Comparison of ENCODE assay signal across 9 mouse cellular contexts in the genomic region with DNA sequence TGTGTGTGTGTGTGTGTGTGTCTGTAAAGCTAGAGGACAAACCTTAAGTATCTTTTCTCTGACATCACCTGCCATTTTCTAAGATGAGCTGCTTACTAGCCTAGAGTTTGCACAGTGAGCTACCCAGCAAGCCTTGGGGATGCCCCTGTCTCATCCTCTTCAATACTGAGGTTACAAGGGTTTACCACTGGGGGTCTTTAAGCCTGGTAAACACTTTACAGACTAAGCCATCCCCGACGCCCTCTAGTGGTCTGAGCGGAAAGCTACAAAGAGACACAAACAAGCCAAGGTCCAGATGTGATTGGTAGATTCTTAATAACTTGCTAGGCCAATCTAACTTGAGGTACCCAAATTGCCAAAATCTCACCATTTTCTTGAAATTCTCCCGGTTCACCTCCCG.
DNase-seq lines count a peak whose midpoint lies in the region; ATAC-seq and TF ChIP-seq lines count a peak whose summit lies in the region.
"Had no signal": no experiment of that assay in that cellular context is flagged by ENCODE, and none has a peak within 500 bp of the region (broad histone marks: within the 10 kb centered on the region; RNA-seq: fewer than 3 reads in every experiment).

No protein-coding gene starts in this region.

- no peak overlapping the region for H3K9ac ChIP-seq in hindbrain, embryonic 14.5 days
- no peak overlapping the region for H3K9ac ChIP-seq in hindbrain, embryonic 13.5 days
- no peak overlapping the region for H3K9ac ChIP-seq in liver, embryonic 14.5 days (replicated peaks)

- no peaks in the 10 kb centered on the region for H3K27me3 ChIP-seq in hindbrain, embryonic 14.5 days (ENCODE audit: control insufficient read depth, insufficient read depth, low read length)
- H3K27me3 ChIP-seq in hindbrain, embryonic 13.5 days: no peaks in the 10 kb centered on the region
- H3K27me3 ChIP-seq in liver, embryonic 14.5 days (ENCODE audit: control insufficient read depth, insufficient read depth, low read length): no peaks in the 10 kb centered on the region

- no peaks in the 10 kb centered on the region for H3K9me3 ChIP-seq in hindbrain, embryonic 14.5 days (ENCODE audit: control insufficient read depth, low read length)
- no peaks in the 10 kb centered on the region for H3K9me3 ChIP-seq in hindbrain, embryonic 13.5 days
- no peaks in the 10 kb centered on the region for H3K9me3 ChIP-seq in liver, embryonic 14.5 days (ENCODE audit: control insufficient read depth, low read length)

- no peak overlapping the region for H3K27ac ChIP-seq in hindbrain, embryonic 14.5 days
- H3K27ac ChIP-seq in hindbrain, embryonic 13.5 days: no peak overlapping the region
- H3K27ac ChIP-seq in liver, embryonic 14.5 days: no peak overlapping the region

- ATAC-seq in hindbrain, embryonic 14.5 days (ENCODE audit: low FRiP score): no peak
- no peak for ATAC-seq in hindbrain, embryonic 13.5 days (ENCODE audit: low FRiP score)
- ATAC-seq in liver, embryonic 14.5 days (ENCODE audit: insufficient read depth): no peak
- no peak for ATAC-seq in erythroblast, adult 5-6 weeks (replicated peaks; ENCODE audit: low FRiP score, poor library complexity, severe bottlenecking)

- no peak overlapping the region for H3K4me3 ChIP-seq in hindbrain, embryonic 14.5 days (replicated peaks; ENCODE audit: low read length)
- no peak overlapping the region for H3K4me3 ChIP-seq in hindbrain, embryonic 13.5 days
- H3K4me3 ChIP-seq in liver, embryonic 14.5 days (ENCODE audit: insufficient read depth in 1 of 2, low read depth in 2 of 2, low read length in 2 of 2): no peak overlapping the region

- DNase-seq in hindbrain, embryonic 14.5 days (ENCODE audit: low spot score): peak; percentile 76
- peak; percentile 15 for DNase-seq in 416B (ENCODE audit: low read depth)
- peak; percentile 48 for DNase-seq in WW6 (ENCODE audit: low read depth, low spot score)
- peak in 1 of 3 experiments; percentile 11 for DNase-seq in liver, embryonic 14.5 days (ENCODE audit: low read depth in 3 of 3, low spot score in 3 of 3)
- DNase-seq in right cerebral cortex, postnatal 10 days (ENCODE audit: low spot score in 2 of 2): no peak
- no peak for DNase-seq in adrenal gland, adult 2 months
- DNase-seq: gastrocnemius, postnatal 14 days had no signal

- 7% methylated on average over 5 of the region's 5 CpGs for WGBS in hindbrain, embryonic 14.5 days
- 6% methylated on average over 5 of the region's 5 CpGs for WGBS in hindbrain, embryonic 13.5 days
- 5% methylated on average over 5 of the region's 5 CpGs for WGBS in liver, embryonic 14.5 days (ENCODE audit: insufficient replicate concordance)

- H3K4me1 ChIP-seq in hindbrain, embryonic 14.5 days (replicated peaks; ENCODE audit: control insufficient read depth, insufficient read depth, low read length): no peaks in the 10 kb centered on the region
- no peaks in the 10 kb centered on the region for H3K4me1 ChIP-seq in hindbrain, embryonic 13.5 days (replicated peaks)
- H3K4me1 ChIP-seq in liver, embryonic 14.5 days (replicated peaks; ENCODE audit: control insufficient read depth in 2 of 2, insufficient read depth in 2 of 2, low read length in 1 of 2): no peaks in the 10 kb centered on the region

- no peak overlapping the region for H3K4me2 ChIP-seq in hindbrain, embryonic 14.5 days (replicated peaks)
- H3K4me2 ChIP-seq in hindbrain, embryonic 13.5 days: no peak overlapping the region
- H3K4me2 ChIP-seq in liver, embryonic 14.5 days (ENCODE audit: low read depth): no peak overlapping the region

- H3K36me3 ChIP-seq in hindbrain, embryonic 14.5 days (replicated peaks; ENCODE audit: control insufficient read depth, insufficient read depth): no peaks in the 10 kb centered on the region
- H3K36me3 ChIP-seq in hindbrain, embryonic 13.5 days: no peaks in the 10 kb centered on the region
- H3K36me3 ChIP-seq in liver, embryonic 14.5 days (replicated peaks; ENCODE audit: control insufficient read depth, insufficient read depth, low read depth): no peaks in the 10 kb centered on the region

- no peak for TF ChIP-seq EP300 in liver, embryonic 14.5 days (IDR thresholded peaks at IDR 0.05; ENCODE audit: low read depth)

- peak; percentile 48 for TF ChIP-seq CTCF in liver, embryonic 14.5 days (IDR thresholded peaks at IDR 0.05; ENCODE audit: low read depth)

Comparison
In these comparisons a context has a peak if more than half of its experiments do, and no peak if none do; other contexts are left out.
1. DNase-seq: peak in hindbrain, embryonic 14.5 days (single experiment), 416B (single experiment) and WW6 (single experiment); none in right cerebral cortex, postnatal 10 days (0 of 2) and adrenal gland, adult 2 months (single experiment).